Mouse (Mus musculus) lung, embryonic 14.5 days (tissue): Measurements from ENCODE around the gene Ncaph2. TPM values are rescaled to one million over a fixed set of nuclear protein-coding genes. Genes with fewer than 3 reads are reported as not detected.
A peak's percentile ranks its signal among the peaks of the same experiment; 100 is the strongest.

Experiments used
- ATAC-seq: fragments of 200-750 bp; cut with Nextera tagmentation; 2 replicates; pipeline ENCODE4 v1.8.0; 2017; ENCODE audit warnings: mild to moderate bottlenecking, moderate TSS enrichment, moderate library complexity; ENCODE audit not compliant: insufficient read depth
- DNase-seq: peaks from one replicate; pipeline ENCODE4 v3.0.0-alpha.2; 2015
- H3K27ac ChIP-seq: fragments of 300-500 bp; sonication (generic); 2 replicates; pipeline ENCODE4 v1.5.1; 2014; ENCODE audit warnings: low read depth, mild to moderate bottlenecking, moderate library complexity
- H3K27me3 ChIP-seq: fragments of 300-500 bp; sonication (generic); 2 replicates; pipeline ENCODE4 v1.6.1; 2014; ENCODE audit warnings: low read length, control low read depth; ENCODE audit not compliant: insufficient read depth
- H3K36me3 ChIP-seq: fragments of 300-500 bp; sonication (generic); 2 replicates; pipeline ENCODE4 v1.6.1; 2014; ENCODE audit warnings: control low read depth; ENCODE audit not compliant: insufficient read depth
- H3K4me1 ChIP-seq: fragments of 300-500 bp; sonication (generic); 2 replicates; pipeline ENCODE4 v1.6.1; 2014; ENCODE audit warnings: antibody characterized with exemption, control low read depth; ENCODE audit not compliant: insufficient read depth
- H3K4me2 ChIP-seq: fragments of 300-500 bp; sonication (generic); 2 replicates; pipeline ENCODE4 v1.6.1; 2014; ENCODE audit warnings: mild to moderate bottlenecking
- H3K4me3 ChIP-seq: fragments of 300-500 bp; sonication (generic); 2 replicates; pipeline ENCODE4 v1.5.1; 2014; ENCODE audit warnings: low read depth, low read length
- H3K9ac ChIP-seq: fragments of 300-500 bp; sonication (generic); 2 replicates; pipeline ENCODE4 v1.6.1; 2014
- H3K9me3 ChIP-seq: fragments of 300-500 bp; sonication (generic); 2 replicates; pipeline ENCODE4 v1.6.1; 2016; ENCODE audit warnings: low read depth, low read length, control low read depth
- CTCF ChIP-seq: IDR thresholded peaks from 2 replicates; pipeline ENCODE4 v1.5.1; 2016; ENCODE audit warnings: antibody characterized with exemption, low read depth
- WGBS: fragments of 180-500 bp; shearing (Covaris S2); extraction: QIAGEN DNeasy Blood & Tissue Kit; methylation state at CpG from one replicate; pipeline ENCODE4 v1.1.7; 2014; 5-methylcytosine and 5-hydroxymethylcytosine counted together
- polyA plus RNA-seq: library from polyadenylated mRNA; unstranded; fragments of >200 nt; fragmentation: Nextera tagmentation; extraction: Ambion mirVana; gene quantifications from 2 replicates; pipeline ENCODE4 v1.2.1, GENCODE M21; 2014

Ncaph2 gene
- polyA plus RNA-seq, 1 experiment from 2014 or later, result 168 TPM

GRCm38 (mm10) chr15:89358784-89359183 is 3.3 kb downstream of the Ncaph2 start:
- DNase-seq (no peak), ATAC-seq (no peak)
- WGBS, result 73% methylated on average over 3 of the region's 3 CpGs
- TF ChIP-seq CTCF, result no peak
- Histone ChIP-seq H3K4me3 (no peak overlapping the region), H3K9ac (no peak overlapping the region), H3K27me3 (no peaks in the 10 kb centered on the region), H3K27ac (no peak overlapping the region), H3K4me2 (no peak overlapping the region), H3K4me1 (peaks cover 8% of the 10 kb centered on the region), H3K9me3 (no peaks in the 10 kb centered on the region), H3K36me3 (peaks cover 50% of the 10 kb centered on the region)

GRCm38 (mm10) chr15:89363051-89363450 is 7.5 kb downstream of the Ncaph2 start:
- TF ChIP-seq CTCF, result no peak
- H3K9me3 ChIP-seq, result no peaks in the 10 kb centered on the region
- H3K9ac ChIP-seq, result no peak overlapping the region
- H3K27ac ChIP-seq, result no peak overlapping the region
- H3K36me3 ChIP-seq, result peaks cover 84% of the 10 kb centered on the region
- H3K27me3 ChIP-seq, result no peaks in the 10 kb centered on the region
- WGBS, result 78% methylated on average over 7 of the region's 7 CpGs
- no peak overlapping the region for H3K4me3 ChIP-seq
- DNase-seq (peak; percentile 20), ATAC-seq (no peak)
- H3K4me2 ChIP-seq, result no peak overlapping the region
- no peaks in the 10 kb centered on the region for H3K4me1 ChIP-seq

GRCm38 (mm10) chr15:89365141-89365551 is 9.6 kb downstream of the Ncaph2 start:
- Histone ChIP-seq H3K27me3 (no peaks in the 10 kb centered on the region), H3K4me2 (no peak overlapping the region), H3K36me3 (peaks cover 98% of the 10 kb centered on the region), H3K9me3 (no peaks in the 10 kb centered on the region), H3K4me3 (no peak overlapping the region), H3K27ac (no peak overlapping the region), H3K4me1 (no peaks in the 10 kb centered on the region), H3K9ac (no peak overlapping the region)
- WGBS, result 87% methylated on average over 4 of the region's 4 CpGs
- ATAC-seq (no peak), DNase-seq (no peak)
- no peak for TF ChIP-seq CTCF

- no peak overlapping the region for H3K27ac ChIP-seq
- ATAC-seq, result no peak
- no peak overlapping the region for H3K4me3 ChIP-seq
- H3K4me1 ChIP-seq, result no peaks in the 10 kb centered on the region
- H3K4me2 ChIP-seq, result peak overlapping the region; percentile 89; the same call in 1 of the 2 replicates
- peaks cover 10% of the 10 kb centered on the region for H3K27me3 ChIP-seq
- DNase-seq, result no peak
- peaks cover 59% of the 10 kb centered on the region for H3K36me3 ChIP-seq
- no peaks in the 10 kb centered on the region for H3K9me3 ChIP-seq
- WGBS, result 84% methylated on average over 13 of the region's 13 CpGs
- TF ChIP-seq CTCF, result no peak
- no peak overlapping the region for H3K9ac ChIP-seq
Observed at GRCm38 (mm10) chr15:89372068-89372467, 16.5 kb downstream of the Ncaph2 start.

- Histone ChIP-seq H3K27ac (no peak overlapping the region), H3K4me1 (no peaks in the 10 kb centered on the region), H3K4me2 (peak overlapping the region; percentile 89), H3K9me3 (no peaks in the 10 kb centered on the region), H3K27me3 (peaks cover 14% of the 10 kb centered on the region), H3K36me3 (peaks cover 54% of the 10 kb centered on the region), H3K4me3 (peak overlapping the region; percentile 66; the same call in 1 of the 2 replicates), H3K9ac (peak overlapping the region; percentile 74; the same call in 1 of the 2 replicates)
- ATAC-seq (no peak), DNase-seq (no peak)
- 77% methylated on average over 7 of the region's 7 CpGs for WGBS
- TF ChIP-seq CTCF, result no peak
Observed at GRCm38 (mm10) chr15:89372536-89372935, 17.0 kb downstream of the Ncaph2 start.

GRCm38 (mm10) chr15:89373027-89373761 is 17.7 kb downstream of the Ncaph2 start:
- peak overlapping the region; percentile 66 for H3K4me3 ChIP-seq

GRCm38 (mm10) chr15:89373762-89374248 is 18.3 kb downstream of the Ncaph2 start, which contains the start of gene Sco2:
Sco2 (minus strand) TSS chr15:89373846.
- DNase-seq (peak; percentile 95), ATAC-seq (peak; percentile 80)
- Histone ChIP-seq H3K4me1 (peaks cover 2% of the 10 kb centered on the region; the same call in 1 of the 2 replicates), H3K4me2 (peak within 1 kb of the TSS; percentile 89), H3K27me3 (peaks cover 27% of the 10 kb centered on the region), H3K9ac (peak within 1 kb of the TSS; percentile 74), H3K4me3 (peak within 1 kb of the TSS; percentile 66), H3K36me3 (peaks cover 41% of the 10 kb centered on the region), H3K9me3 (no peaks in the 10 kb centered on the region), H3K27ac (peak within 1 kb of the TSS; percentile 92)
- TF ChIP-seq CTCF, result peak; percentile 86
- under 1% methylated on average over 42 of the region's 42 CpGs for WGBS

More at GRCm38 (mm10) chr15:89373027-89373761, 17.7 kb downstream of the Ncaph2 start:
- ATAC-seq, result peak; percentile 84
- Histone ChIP-seq H3K4me1 (no peaks in the 10 kb centered on the region), H3K36me3 (peaks cover 48% of the 10 kb centered on the region), H3K9me3 (no peaks in the 10 kb centered on the region), H3K4me2 (peak overlapping the region; percentile 89), H3K27ac (peak overlapping the region; percentile 92), H3K27me3 (peaks cover 21% of the 10 kb centered on the region), H3K9ac (peak overlapping the region; percentile 74)
- WGBS, result under 1% methylated on average over 35 of the region's 35 CpGs
- peak; percentile 78 for TF ChIP-seq CTCF
- DNase-seq, result peak; percentile 93
